Mouse (Mus musculus) T-helper 17 cell (primary cell): ENCODE data around the gene Olfr548-ps1.
"Not testable (repeated sequence)": the region's sequence is repeated elsewhere in the genome, so short reads cannot be mapped to it uniquely, and the experiment has no call there.

Source experiments
- in situ Hi-C, 2 experiments: fragments of 300-600 bp; cut with MboI, MseI; formaldehyde crosslinking; loops; 1 replicate in 1 of 2; 2 replicates in 1 of 2; pipeline ENCODE4 v1.15.1; 2025; ENCODE audit warnings: high pct_unique_total_duplicates in 2 of 2

Olfr548-ps1 gene

GRCm38 (mm10) chr7:102540596-102540995, at the start of gene Olfr548-ps1:
Gene Olfr548-ps1, plus strand, starts transcription at chr7:102540896.
- in situ Hi-C loops, result no loop called here

- in situ Hi-C loops, result not testable (repeated sequence)
Measured at GRCm38 (mm10) chr7:102494416-102494815, 46.3 kb upstream of the Olfr548-ps1 start.

GRCm38 (mm10) chr7:102499473-102499872, 41.2 kb upstream of the Olfr548-ps1 start, which contains the start of gene Olfr545:
Gene Olfr545, minus strand, starts transcription at chr7:102499573.
- in situ Hi-C loops, result no loop called here

GRCm38 (mm10) chr7:102501986-102502385, 38.7 kb upstream of the Olfr548-ps1 start:
- in situ Hi-C loops, result loop anchor here in 1 of 2 experiments (25.0 kb wide), 1 partner anchor 1210 kb away; the partner anchor contains the start of gene Olfr243

- in situ Hi-C loops, result loop anchor here in 1 of 2 experiments (5.0 to 25.0 kb wide), 2 partner anchors 415 to 1205 kb away; partner anchors contain the start of genes Olfr243 and Olfr572
Measured at GRCm38 (mm10) chr7:102506848-102507247, 33.8 kb upstream of the Olfr548-ps1 start.

GRCm38 (mm10) chr7:102508066-102508465, 32.6 kb upstream of the Olfr548-ps1 start:
- in situ Hi-C loops, result loop anchor here in 1 of 2 experiments (5.0 to 25.0 kb wide), 2 partner anchors 414 to 1204 kb away; partner anchors contain the start of genes Olfr243 and Olfr572

- in situ Hi-C loops, result loop anchor here in 1 of 2 experiments (5.0 to 25.0 kb wide), 2 partner anchors 414 to 1204 kb away; partner anchors contain the start of genes Olfr243 and Olfr572
Measured at GRCm38 (mm10) chr7:102508666-102509065, 32.0 kb upstream of the Olfr548-ps1 start.

GRCm38 (mm10) chr7:102509726-102510125, 31.0 kb upstream of the Olfr548-ps1 start:
- in situ Hi-C loops, result loop anchor here (5.0 to 25.0 kb wide), 5 partner anchors 58 to 1203 kb away; partner anchors contain the start of genes Olfr554 (in 2 of the 2), Olfr243 (in 1 of the 2), Olfr571 (in 1 of the 2) and Olfr572 (in 1 of the 2)

GRCm38 (mm10) chr7:102511927-102512326, 28.8 kb upstream of the Olfr548-ps1 start:
- in situ Hi-C loops, result loop anchor here (5.0 to 25.0 kb wide), 4 partner anchors 55 to 1200 kb away; partner anchors contain the start of genes Olfr554 (in 2 of the 2), Olfr243 (in 1 of the 2), Olfr571 (in 1 of the 2) and Trim21 (in 1 of the 2)

GRCm38 (mm10) chr7:102512814-102513435, 27.8 kb upstream of the Olfr548-ps1 start:
- in situ Hi-C loops, result loop anchor here (5.0 to 25.0 kb wide), 4 partner anchors 54 to 1199 kb away; partner anchors contain the start of genes Olfr554 (in 2 of the 2), Olfr243 (in 1 of the 2), Olfr571 (in 1 of the 2) and Trim21 (in 1 of the 2)

- in situ Hi-C loops, result loop anchor here (5.0 to 25.0 kb wide), 4 partner anchors 53 to 1198 kb away; partner anchors contain the start of genes Olfr554 (in 2 of the 2), Olfr243 (in 1 of the 2), Olfr571 (in 1 of the 2) and Trim21 (in 1 of the 2)
Measured at GRCm38 (mm10) chr7:102514144-102514543, 26.6 kb upstream of the Olfr548-ps1 start.

GRCm38 (mm10) chr7:102516261-102517050, 24.2 kb upstream of the Olfr548-ps1 start:
- in situ Hi-C loops, result loop anchor here in 1 of 2 experiments (25.0 kb wide), 1 partner anchor 1196 kb away; the partner anchor contains the start of gene Olfr243

GRCm38 (mm10) chr7:102517051-102517335, 23.7 kb upstream of the Olfr548-ps1 start:
- in situ Hi-C loops, result loop anchor here in 1 of 2 experiments (25.0 kb wide), 1 partner anchor 1195 kb away; the partner anchor contains the start of gene Olfr243

- in situ Hi-C loops, result no loop called here
Measured at GRCm38 (mm10) chr7:102529052-102529451, 11.6 kb upstream of the Olfr548-ps1 start.

- in situ Hi-C loops, result loop anchor here in 1 of 2 experiments (5.0 kb wide), 1 partner anchor 68 kb away; no protein-coding TSS in a partner anchor
Measured at GRCm38 (mm10) chr7:102534449-102534848, 6.2 kb upstream of the Olfr548-ps1 start, which contains the start of gene Olfr547. Gene Olfr547, plus strand, starts transcription at chr7:102534749.

- in situ Hi-C loops, result no loop called here
Measured at GRCm38 (mm10) chr7:102541251-102541650, 555 bp downstream of the Olfr548-ps1 start.

GRCm38 (mm10) chr7:102549570-102549969, 8.9 kb downstream of the Olfr548-ps1 start, which contains the start of gene Olfr549:
Gene Olfr549, plus strand, starts transcription at chr7:102549870.
- in situ Hi-C loops, result no loop called here

- in situ Hi-C loops, result loop anchor here in 1 of 2 experiments (5.0 kb wide), 1 partner anchor 616 kb away; no protein-coding TSS in a partner anchor
Measured at GRCm38 (mm10) chr7:102553279-102553678, 12.6 kb downstream of the Olfr548-ps1 start.

GRCm38 (mm10) chr7:102564999-102565997, 24.6 kb downstream of the Olfr548-ps1 start, which contains the start of gene Trim21:
Gene Trim21, minus strand, starts transcription at chr7:102565486.
- in situ Hi-C loops, result loop anchor here in 1 of 2 experiments (5.0 kb wide), 1 partner anchor 53 kb away; no protein-coding TSS in a partner anchor
